Mouse (Mus musculus): ENCODE data around the gene Snph. TPM values are rescaled to one million over a fixed set of nuclear protein-coding genes. Genes with fewer than 3 reads are reported as not detected.

Snph gene
- total and polyA plus RNA-seq, 3 experiments: not detected

- Histone ChIP-seq H3K9ac (ENCODE audit: control insufficient read depth, low read depth, low read length, poor library complexity, severe bottlenecking) (no peak overlapping the region), H3K36me3 (ENCODE audit: control insufficient read depth in 1 of 2, insufficient read depth in 2 of 2, low read length in 2 of 2) (no peaks in the 10 kb centered on the region), H3K79me2 (ENCODE audit: control insufficient read depth, insufficient read depth, low read length, poor library complexity) (no peaks in the 10 kb centered on the region), H3K9me3 (replicated peaks; ENCODE audit: insufficient read depth, low read length) (no peaks in the 10 kb centered on the region), H3K27me3 (ENCODE audit: control insufficient read depth in 1 of 2, insufficient read depth in 2 of 2, low read length in 2 of 2) (no peaks in the 10 kb centered on the region; a peak in 1 of 4 replicates), H3K4me3 (ENCODE audit: control insufficient read depth in 1 of 2, insufficient read depth in 1 of 2, low read depth in 2 of 2, low read length in 2 of 2) (no peak overlapping the region), H3K27ac (ENCODE audit: control insufficient read depth, low read depth, low read length) (no peak overlapping the region), H3K4me1 (ENCODE audit: control insufficient read depth in 1 of 2, insufficient read depth in 2 of 2, low read length in 2 of 2) (0 out of 4 replicates have a peak, but pooled peaks cover 0 to 3% of the 10 kb centered on the region in 2 experiments)
- DNase-seq (ENCODE audit: low read depth, low spot score): no peak
- no peak for TF ChIP-seq TBP (IDR thresholded peaks at IDR 0.05; ENCODE audit: low read depth, low read length)
- TF ChIP-seq UBTF (IDR thresholded peaks at IDR 0.05; ENCODE audit: borderline replicate concordance, insufficient read depth, low read depth, low read length): no peak
- no peak for TF ChIP-seq BHLHE40 (IDR thresholded peaks at IDR 0.05; ENCODE audit: borderline replicate concordance, low read depth, low read length)
- no peak for TF ChIP-seq CHD2 (IDR thresholded peaks at IDR 0.05; ENCODE audit: low read length)
- TF ChIP-seq RAD21 (IDR thresholded peaks at IDR 0.05; ENCODE audit: low read depth, low read length): no peak
- TF ChIP-seq CTCF (IDR thresholded peaks at IDR 0.05 in 2 of 3, conservative IDR thresholded peaks at IDR 0.05 in 1 of 3; ENCODE audit: control insufficient read depth in 1 of 3, insufficient read depth in 1 of 3, low read depth in 2 of 3, low read length in 3 of 3, poor library complexity in 1 of 3, severe bottlenecking in 1 of 3): no peak
- no peak for TF ChIP-seq ELF1 (IDR thresholded peaks at IDR 0.05; ENCODE audit: low read depth, low read length)
- no peak for TF ChIP-seq MXI1 (IDR thresholded peaks at IDR 0.05; ENCODE audit: low read depth, low read length)
- no peak for TF ChIP-seq MYB (IDR thresholded peaks at IDR 0.05; ENCODE audit: low read depth, low read length)
- no peak for TF ChIP-seq CHD1 (IDR thresholded peaks at IDR 0.05; ENCODE audit: low read depth, low read length)
- no peak for TF ChIP-seq HCFC1 (IDR thresholded peaks at IDR 0.05; ENCODE audit: low read depth, low read length)
- no peak for TF ChIP-seq SIN3A (IDR thresholded peaks at IDR 0.05; ENCODE audit: low read length)
- no peak for TF ChIP-seq TCF12 (IDR thresholded peaks at IDR 0.05; ENCODE audit: low read depth, low read length)
- TF ChIP-seq SMC3 (IDR thresholded peaks at IDR 0.05; ENCODE audit: low read depth, low read length): no peak
- TF ChIP-seq NRF1 (IDR thresholded peaks at IDR 0.05; ENCODE audit: insufficient read depth, low read depth, low read length, poor library complexity, severe bottlenecking): no peak
These were observed 6.1 kb downstream of the Snph start for GRCm38 (mm10) chr2:151626296-151626695.

GRCm38 (mm10) chr2:151623776-151624175, 8.6 kb downstream of the Snph start:
- H3K79me2 ChIP-seq (ENCODE audit: control insufficient read depth, insufficient read depth, low read length, poor library complexity): no peaks in the 10 kb centered on the region
- TF ChIP-seq E2F4 (IDR thresholded peaks at IDR 0.05; ENCODE audit: borderline replicate concordance, low read depth, low read length): no peak
- no peak for TF ChIP-seq MYB (IDR thresholded peaks at IDR 0.05; ENCODE audit: low read depth, low read length)
- no peak for TF ChIP-seq HCFC1 (IDR thresholded peaks at IDR 0.05; ENCODE audit: low read depth, low read length)
- no peak for TF ChIP-seq ELF1 (IDR thresholded peaks at IDR 0.05; ENCODE audit: low read depth, low read length)
- TF ChIP-seq MEF2A (IDR thresholded peaks at IDR 0.05; ENCODE audit: extremely low read depth, insufficient replicate concordance, low read depth, low read length, poor library complexity, severe bottlenecking): no peak
- no peak for TF ChIP-seq CHD2 (IDR thresholded peaks at IDR 0.05; ENCODE audit: low read length)
- no peak for TF ChIP-seq CTCF (IDR thresholded peaks at IDR 0.05 in 2 of 3, conservative IDR thresholded peaks at IDR 0.05 in 1 of 3; ENCODE audit: control insufficient read depth in 1 of 3, insufficient read depth in 1 of 3, low read depth in 2 of 3, low read length in 3 of 3, poor library complexity in 1 of 3, severe bottlenecking in 1 of 3)
- no peak for TF ChIP-seq BHLHE40 (IDR thresholded peaks at IDR 0.05; ENCODE audit: borderline replicate concordance, low read depth, low read length)
- TF ChIP-seq USF1 (IDR thresholded peaks at IDR 0.05; ENCODE audit: low read depth, low read length): no peak
- no peak for TF ChIP-seq TBP (IDR thresholded peaks at IDR 0.05; ENCODE audit: low read depth, low read length)
- TF ChIP-seq ZC3H11A (IDR thresholded peaks at IDR 0.05; ENCODE audit: low read depth, low read length): no peak
- no peak for TF ChIP-seq MYC (IDR thresholded peaks at IDR 0.05; ENCODE audit: low read depth, low read length)
- no peak for TF ChIP-seq GATA1 (IDR thresholded peaks at IDR 0.05; ENCODE audit: low read depth, low read length)
- no peak for TF ChIP-seq POLR2AphosphoS2 (IDR thresholded peaks at IDR 0.05; ENCODE audit: low read length)
- TF ChIP-seq NELFE (IDR thresholded peaks at IDR 0.05; ENCODE audit: low read depth, low read length): no peak
- TF ChIP-seq GABPA (IDR thresholded peaks at IDR 0.05; ENCODE audit: low read depth, low read length): no peak
- TF ChIP-seq MXI1 (IDR thresholded peaks at IDR 0.05; ENCODE audit: low read depth, low read length): no peak
- no peak for TF ChIP-seq ZKSCAN1 (IDR thresholded peaks at IDR 0.05; ENCODE audit: low read depth, low read length)
- no peak overlapping the region for H3K4me3 ChIP-seq (ENCODE audit: control insufficient read depth in 1 of 2, insufficient read depth in 1 of 2, low read depth in 2 of 2, low read length in 2 of 2)
- no peak for DNase-seq (ENCODE audit: low read depth, low spot score)
- no peaks in the 10 kb centered on the region for H3K9me3 ChIP-seq (replicated peaks; ENCODE audit: insufficient read depth, low read length)
- no peak overlapping the region for H3K9ac ChIP-seq (ENCODE audit: control insufficient read depth, low read depth, low read length, poor library complexity, severe bottlenecking)
- H3K4me1 ChIP-seq (ENCODE audit: control insufficient read depth in 1 of 2, insufficient read depth in 2 of 2, low read length in 2 of 2): 0 out of 4 replicates have a peak, but pooled peaks cover 0 to 3% of the 10 kb centered on the region in 2 experiments
- no peak overlapping the region for H3K27ac ChIP-seq (ENCODE audit: control insufficient read depth, low read depth, low read length)
- H3K36me3 ChIP-seq (ENCODE audit: control insufficient read depth in 1 of 2, insufficient read depth in 2 of 2, low read length in 2 of 2): no peaks in the 10 kb centered on the region
- H3K27me3 ChIP-seq (ENCODE audit: control insufficient read depth in 1 of 2, insufficient read depth in 2 of 2, low read length in 2 of 2): no peaks in the 10 kb centered on the region
